Mouse (Mus musculus) ES-Bruce4 (cell line): ENCODE data around the gene Slc7a1.

Experiments
- CTCF ChIP-seq: IDR thresholded peaks from one replicate; pipeline ENCODE4 v1.8.1; 2011; ENCODE audit warnings: low read depth, low read length
- POLR2A ChIP-seq: IDR thresholded peaks from one replicate; pipeline ENCODE4 v1.8.1; 2011; ENCODE audit warnings: low read length; ENCODE audit not compliant: insufficient read depth

DNA sequence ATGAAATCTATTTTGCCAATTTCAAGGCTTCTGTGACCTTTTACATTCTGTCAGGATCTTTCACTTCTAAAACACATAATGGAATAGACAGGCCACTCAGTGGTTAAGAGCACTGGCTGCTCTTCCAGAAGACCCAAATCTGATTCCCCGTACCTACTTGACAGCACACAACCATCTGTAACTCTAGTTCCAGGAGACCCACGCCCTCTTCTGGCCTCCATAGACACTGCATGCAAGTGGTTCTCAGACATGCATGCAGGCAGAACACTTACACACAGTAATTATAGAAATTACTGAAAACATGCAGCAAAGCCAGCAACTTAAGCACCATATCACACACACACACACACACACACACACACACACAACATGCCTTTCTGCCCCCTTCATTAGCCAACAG, 87.3 kb downstream of the Slc7a1 start:
- TF ChIP-seq CTCF (peak; percentile 38), POLR2A (no peak)
